ENCODE assay signal across 28 mouse cellular contexts in the genomic region with DNA sequence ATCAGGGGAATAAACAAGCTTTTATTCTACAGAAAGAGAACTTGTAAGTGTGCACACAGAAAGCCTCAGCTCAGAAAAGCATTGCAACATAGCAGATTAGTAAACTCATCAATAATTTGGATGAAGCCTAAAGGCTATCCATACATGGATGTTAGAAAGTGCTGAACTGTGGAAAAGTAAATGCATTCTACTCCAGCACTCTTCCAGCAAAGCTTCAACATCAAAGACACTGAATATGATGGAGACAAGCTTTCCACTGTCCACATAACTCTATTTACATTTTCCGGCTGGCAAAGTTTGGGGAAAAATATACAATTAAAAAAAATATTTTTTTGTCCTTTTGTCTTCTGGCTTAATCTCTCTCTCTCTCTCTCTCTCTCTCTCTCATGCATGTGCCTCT.
"Had no signal": no experiment of that assay in that cellular context is flagged by ENCODE, and none has a peak within 500 bp of the region (broad histone marks: within the 10 kb centered on the region; RNA-seq: fewer than 3 reads in every experiment).

No protein-coding gene starts in this region.

- H3K36me3 ChIP-seq: embryonic facial prominence, embryonic 10.5 days; embryonic facial prominence, embryonic 12.5 days; embryonic facial prominence, embryonic 13.5 days; embryonic facial prominence, embryonic 15.5 days; forebrain, embryonic 10.5 days; forebrain, embryonic 12.5 days; forebrain, embryonic 15.5 days had no signal

- H3K4me3 ChIP-seq: embryonic facial prominence, embryonic 10.5 days; embryonic facial prominence, embryonic 12.5 days; embryonic facial prominence, embryonic 13.5 days; embryonic facial prominence, embryonic 15.5 days; erythroblast, embryonic 14.5 days; forebrain, embryonic 10.5 days; forebrain, embryonic 12.5 days; forebrain, embryonic 13.5 days; forebrain, embryonic 15.5 days; gastrocnemius, adult 2 months had no signal

- DNase-seq: cerebellum, adult 18-20 months; cerebellum, adult 2 months; cerebellum, adult 8-10 months; cerebellum, adult 9-10 months; cerebellum, adult 9-11 months; cerebellum, postnatal 10 days; cerebellum, postnatal 14 days; cerebellum, postnatal 25 days; cerebellum, postnatal 36 days; embryo, embryonic 11 days; forebrain, postnatal 0 days; gastrocnemius, adult 2 months; gastrocnemius, postnatal 10 days; gastrocnemius, postnatal 14 days; gastrocnemius, postnatal 25 days; gastrocnemius, postnatal 36 days; heart, adult 11 months had no signal

- ATAC-seq: forebrain, embryonic 13.5 days; forebrain, embryonic 14.5 days; forebrain, embryonic 15.5 days; forebrain, embryonic 16.5 days; forebrain, postnatal 0 days had no signal

- H3K27me3 ChIP-seq: embryonic facial prominence, embryonic 12.5 days; embryonic facial prominence, embryonic 13.5 days; embryonic facial prominence, embryonic 15.5 days; forebrain, embryonic 12.5 days; forebrain, embryonic 13.5 days; forebrain, embryonic 15.5 days had no signal

- H3K9ac ChIP-seq: embryonic facial prominence, embryonic 12.5 days; embryonic facial prominence, embryonic 13.5 days; embryonic facial prominence, embryonic 15.5 days; forebrain, embryonic 12.5 days; forebrain, embryonic 13.5 days; forebrain, embryonic 15.5 days; forebrain, postnatal 0 days had no signal

- H3K4me1 ChIP-seq: embryonic facial prominence, embryonic 10.5 days; embryonic facial prominence, embryonic 12.5 days; embryonic facial prominence, embryonic 13.5 days; embryonic facial prominence, embryonic 15.5 days; forebrain, embryonic 10.5 days; forebrain, embryonic 12.5 days; forebrain, embryonic 13.5 days; forebrain, embryonic 15.5 days had no signal

- H3K9me3 ChIP-seq: embryonic facial prominence, embryonic 10.5 days; embryonic facial prominence, embryonic 12.5 days; embryonic facial prominence, embryonic 13.5 days; embryonic facial prominence, embryonic 15.5 days; forebrain, embryonic 10.5 days; forebrain, embryonic 12.5 days; forebrain, embryonic 13.5 days; forebrain, embryonic 15.5 days had no signal

- H3K4me2 ChIP-seq: embryonic facial prominence, embryonic 12.5 days; embryonic facial prominence, embryonic 13.5 days; embryonic facial prominence, embryonic 15.5 days; forebrain, embryonic 12.5 days; forebrain, embryonic 13.5 days; forebrain, embryonic 15.5 days had no signal

- H3K27ac ChIP-seq: embryonic facial prominence, embryonic 10.5 days; embryonic facial prominence, embryonic 12.5 days; embryonic facial prominence, embryonic 13.5 days; embryonic facial prominence, embryonic 15.5 days; forebrain, embryonic 10.5 days; forebrain, embryonic 12.5 days; forebrain, embryonic 13.5 days; forebrain, embryonic 15.5 days; gastrocnemius, adult 2 months had no signal
